Comparison of ENCODE assay signal across 22 mouse cellular contexts in genomic region chr11:108385666-108386024, GRCm38 (mm10). TPM values are rescaled to one million over a fixed set of nuclear protein-coding genes. Genes with fewer than 3 reads are reported as not detected.
DNase-seq lines count a peak whose midpoint lies in the region; ATAC-seq and TF ChIP-seq lines count a peak whose summit lies in the region.
"Had no signal": no experiment of that assay in that cellular context is flagged by ENCODE, and none has a peak within 500 bp of the region (broad histone marks: within the 10 kb centered on the region; RNA-seq: fewer than 3 reads in every experiment).

No protein-coding gene starts in this region.

- no peaks in the 10 kb centered on the region for H3K27me3 ChIP-seq in intestine, embryonic 15.5 days (replicated peaks)
- H3K27me3 ChIP-seq in intestine, embryonic 16.5 days (replicated peaks; ENCODE audit: control insufficient read depth, insufficient read depth, low read length), result no peaks in the 10 kb centered on the region
- no peaks in the 10 kb centered on the region for H3K27me3 ChIP-seq in liver, embryonic 15.5 days
- H3K27me3 ChIP-seq in liver, embryonic 11.5 days (replicated peaks; ENCODE audit: control insufficient read depth, insufficient read depth, low read length), result no peaks in the 10 kb centered on the region
- H3K27me3 ChIP-seq in intestine, postnatal 0 days (replicated peaks; ENCODE audit: control insufficient read depth, insufficient read depth, low read length), result no peaks in the 10 kb centered on the region
- H3K27me3 ChIP-seq in liver, postnatal 0 days (ENCODE audit: insufficient read depth, low read length), result no peaks in the 10 kb centered on the region
- H3K27me3 ChIP-seq: embryonic facial prominence, embryonic 13.5 days; embryonic facial prominence, embryonic 15.5 days; forebrain, embryonic 12.5 days had no signal

- no peak overlapping the region for H3K4me3 ChIP-seq in intestine, embryonic 15.5 days (replicated peaks)
- no peak overlapping the region for H3K4me3 ChIP-seq in intestine, embryonic 16.5 days (ENCODE audit: low read length)
- H3K4me3 ChIP-seq in liver, embryonic 15.5 days (replicated peaks), result no peak overlapping the region
- no peak overlapping the region for H3K4me3 ChIP-seq in liver, embryonic 11.5 days (ENCODE audit: low read depth, low read length)
- H3K4me3 ChIP-seq in intestine, postnatal 0 days (ENCODE audit: low read depth, low read length), result no peak overlapping the region
- H3K4me3 ChIP-seq in liver, postnatal 0 days (ENCODE audit: low read depth, low read length), result no peak overlapping the region
- H3K4me3 ChIP-seq: embryonic facial prominence, embryonic 13.5 days; embryonic facial prominence, embryonic 15.5 days; erythroblast, embryonic 14.5 days; forebrain, embryonic 10.5 days; forebrain, embryonic 12.5 days had no signal

- WGBS in intestine, embryonic 15.5 days, result 77% methylated on average over 1 of the region's 1 CpGs
- 62% methylated on average over 1 of the region's 1 CpGs for WGBS in intestine, embryonic 16.5 days
- 63% methylated on average over 1 of the region's 1 CpGs for WGBS in liver, embryonic 15.5 days (ENCODE audit: insufficient replicate concordance)
- 80% methylated on average over 1 of the region's 1 CpGs for WGBS in liver, embryonic 11.5 days
- WGBS in intestine, postnatal 0 days, result 34% methylated on average over 1 of the region's 1 CpGs
- 64% methylated on average over 1 of the region's 1 CpGs for WGBS in liver, postnatal 0 days (ENCODE audit: insufficient replicate concordance)

- no peak overlapping the region for H3K9ac ChIP-seq in intestine, embryonic 15.5 days
- H3K9ac ChIP-seq in intestine, embryonic 16.5 days (ENCODE audit: low read depth, low read length), result no peak overlapping the region
- no peak overlapping the region for H3K9ac ChIP-seq in liver, embryonic 15.5 days
- no peak overlapping the region for H3K9ac ChIP-seq in liver, embryonic 11.5 days (ENCODE audit: low read depth, low read length)
- H3K9ac ChIP-seq in intestine, postnatal 0 days (ENCODE audit: low read depth, low read length), result no peak overlapping the region
- H3K9ac ChIP-seq in liver, postnatal 0 days (replicated peaks), result no peak overlapping the region
- H3K9ac ChIP-seq: embryonic facial prominence, embryonic 13.5 days; embryonic facial prominence, embryonic 15.5 days; forebrain, embryonic 12.5 days had no signal

- H3K4me2 ChIP-seq in intestine, embryonic 15.5 days (replicated peaks), result no peak overlapping the region
- no peak overlapping the region for H3K4me2 ChIP-seq in intestine, embryonic 16.5 days (ENCODE audit: low read depth, low read length)
- H3K4me2 ChIP-seq in liver, embryonic 15.5 days, result no peak overlapping the region
- H3K4me2 ChIP-seq in liver, embryonic 11.5 days, result no peak overlapping the region
- H3K4me2 ChIP-seq in intestine, postnatal 0 days (replicated peaks; ENCODE audit: low read depth), result no peak overlapping the region
- no peak overlapping the region for H3K4me2 ChIP-seq in liver, postnatal 0 days (ENCODE audit: low read depth, low read length)
- H3K4me2 ChIP-seq: embryonic facial prominence, embryonic 13.5 days; embryonic facial prominence, embryonic 15.5 days; forebrain, embryonic 12.5 days had no signal

- H3K4me1 ChIP-seq in intestine, embryonic 15.5 days (replicated peaks), result no peaks in the 10 kb centered on the region
- no peaks in the 10 kb centered on the region for H3K4me1 ChIP-seq in intestine, embryonic 16.5 days (ENCODE audit: control insufficient read depth, insufficient read depth, low read length)
- no peaks in the 10 kb centered on the region for H3K4me1 ChIP-seq in liver, embryonic 15.5 days (replicated peaks)
- H3K4me1 ChIP-seq in liver, embryonic 11.5 days (replicated peaks; ENCODE audit: control insufficient read depth, insufficient read depth, low read length), result no peaks in the 10 kb centered on the region
- H3K4me1 ChIP-seq in intestine, postnatal 0 days (replicated peaks; ENCODE audit: control insufficient read depth, insufficient read depth, low read length), result no peaks in the 10 kb centered on the region
- no peaks in the 10 kb centered on the region for H3K4me1 ChIP-seq in liver, postnatal 0 days (ENCODE audit: insufficient read depth)
- H3K4me1 ChIP-seq: embryonic facial prominence, embryonic 13.5 days; embryonic facial prominence, embryonic 15.5 days had no signal

- TF ChIP-seq EP300 in liver, postnatal 0 days (IDR thresholded peaks at IDR 0.05; ENCODE audit: low read depth), result no peak

- ATAC-seq in intestine, embryonic 15.5 days, result 0 out of 2 replicates have a peak, but pooled peaks have one; percentile 20
- no peak for ATAC-seq in intestine, embryonic 16.5 days
- ATAC-seq in liver, embryonic 15.5 days (ENCODE audit: insufficient read depth), result no peak
- ATAC-seq in liver, embryonic 11.5 days (replicated peaks; ENCODE audit: low FRiP score), result no peak
- ATAC-seq in intestine, postnatal 0 days, result peak; percentile 73
- peak; percentile 78 for ATAC-seq in liver, postnatal 0 days
- ATAC-seq: forebrain, embryonic 14.5 days had no signal

- H3K27ac ChIP-seq in intestine, embryonic 15.5 days, result no peak overlapping the region
- no peak overlapping the region for H3K27ac ChIP-seq in intestine, embryonic 16.5 days (ENCODE audit: low read length)
- peak overlapping the region; percentile 33; the same call in 1 of the 2 replicates for H3K27ac ChIP-seq in liver, embryonic 15.5 days (replicated peaks)
- H3K27ac ChIP-seq in liver, embryonic 11.5 days (ENCODE audit: low read depth, low read length), result no peak overlapping the region
- peak overlapping the region; percentile 29; the same call in 1 of the 2 replicates for H3K27ac ChIP-seq in intestine, postnatal 0 days (ENCODE audit: low read depth, low read length)
- peak overlapping the region; percentile 69 for H3K27ac ChIP-seq in liver, postnatal 0 days (ENCODE audit: low read depth)
- H3K27ac ChIP-seq: embryonic facial prominence, embryonic 13.5 days; embryonic facial prominence, embryonic 15.5 days; forebrain, embryonic 10.5 days; forebrain, embryonic 12.5 days had no signal

- no peaks in the 10 kb centered on the region for H3K9me3 ChIP-seq in intestine, embryonic 15.5 days
- no peaks in the 10 kb centered on the region for H3K9me3 ChIP-seq in intestine, embryonic 16.5 days (ENCODE audit: control insufficient read depth, low read length)
- H3K9me3 ChIP-seq in liver, embryonic 15.5 days (replicated peaks), result no peaks in the 10 kb centered on the region
- H3K9me3 ChIP-seq in liver, embryonic 11.5 days (ENCODE audit: control insufficient read depth, low read length), result no peaks in the 10 kb centered on the region
- H3K9me3 ChIP-seq in intestine, postnatal 0 days (ENCODE audit: control insufficient read depth), result no peaks in the 10 kb centered on the region
- H3K9me3 ChIP-seq in liver, postnatal 0 days (ENCODE audit: low read length), result no peaks in the 10 kb centered on the region
- H3K9me3 ChIP-seq: embryonic facial prominence, embryonic 13.5 days; embryonic facial prominence, embryonic 15.5 days; forebrain, embryonic 10.5 days; forebrain, embryonic 12.5 days had no signal

- H3K36me3 ChIP-seq in intestine, embryonic 15.5 days, result no peaks in the 10 kb centered on the region
- no peaks in the 10 kb centered on the region for H3K36me3 ChIP-seq in intestine, embryonic 16.5 days (ENCODE audit: control insufficient read depth, insufficient read depth, low read length)
- no peaks in the 10 kb centered on the region for H3K36me3 ChIP-seq in liver, embryonic 15.5 days (replicated peaks)
- no peaks in the 10 kb centered on the region for H3K36me3 ChIP-seq in liver, embryonic 11.5 days (ENCODE audit: control insufficient read depth, insufficient read depth, low read length)
- no peaks in the 10 kb centered on the region for H3K36me3 ChIP-seq in intestine, postnatal 0 days (ENCODE audit: control insufficient read depth, insufficient read depth)
- no peaks in the 10 kb centered on the region for H3K36me3 ChIP-seq in liver, postnatal 0 days (replicated peaks; ENCODE audit: insufficient read depth, low read length)
- H3K36me3 ChIP-seq: embryonic facial prominence, embryonic 13.5 days; embryonic facial prominence, embryonic 15.5 days; forebrain, embryonic 10.5 days; forebrain, embryonic 12.5 days had no signal

- no peak for TF ChIP-seq CTCF in intestine, postnatal 0 days (IDR thresholded peaks at IDR 0.05; ENCODE audit: low read depth)
- TF ChIP-seq CTCF in liver, postnatal 0 days (IDR thresholded peaks at IDR 0.05; ENCODE audit: low read depth), result no peak

- DNase-seq in liver, embryonic 11.5 days (ENCODE audit: low spot score), result no peak
- no peak for DNase-seq in liver, postnatal 0 days
- no peak for DNase-seq in left cerebral cortex, adult 9 months (ENCODE audit: low spot score in 2 of 2)
- DNase-seq: adrenal gland, adult 2 months; adrenal gland, postnatal 10 days; adrenal gland, postnatal 25 days; cerebellum, adult 11 months; cerebellum, adult 18-20 months; cerebellum, adult 8-10 months; cerebellum, adult 9-11 months; cerebellum, postnatal 14 days; cerebellum, postnatal 36 days had no signal

RNA-seq across cellular contexts. Expression of gene Cep112, which starts 39.3 kb away (rescaled TPM):
- polyA plus RNA-seq in intestine, embryonic 15.5 days (2015; fragmentation: Nextera tagmentation; extraction: Ambion mirVana), result 7.6 and 9.2 TPM in 2 replicates
- polyA plus RNA-seq in intestine, embryonic 16.5 days (2015; fragmentation: Nextera tagmentation; extraction: Ambion mirVana), result 4.3 and 6.7 TPM in 2 replicates
- 1.3 and 1.4 TPM in 2 replicates for polyA plus RNA-seq in liver, embryonic 15.5 days (2015; fragmentation: Nextera tagmentation; extraction: Ambion mirVana)
- polyA plus RNA-seq in liver, embryonic 11.5 days (2014; fragmentation: Nextera tagmentation; extraction: Ambion mirVana), result 3.9 and 5.7 TPM in 2 replicates
- polyA plus RNA-seq in intestine, postnatal 0 days (2015; fragmentation: Nextera tagmentation; extraction: Ambion mirVana), result 3.8 and 3.9 TPM in 2 replicates
- 0.66 and 1.1 TPM in 2 replicates for polyA plus RNA-seq in liver, postnatal 0 days (2015; fragmentation: Nextera tagmentation; extraction: Ambion mirVana)
- polyA plus RNA-seq: erythroblast, embryonic 14.5 days had no signal

RNA-seq across cellular contexts. Expression of gene Prkca, which starts 41.9 kb away (rescaled TPM):
- polyA plus RNA-seq in intestine, embryonic 15.5 days (2015; fragmentation: Nextera tagmentation; extraction: Ambion mirVana), result 19.1 and 22.0 TPM in 2 replicates
- 19.7 and 20.3 TPM in 2 replicates for polyA plus RNA-seq in intestine, embryonic 16.5 days (2015; fragmentation: Nextera tagmentation; extraction: Ambion mirVana)
- polyA plus RNA-seq in liver, embryonic 15.5 days (2015; fragmentation: Nextera tagmentation; extraction: Ambion mirVana), result 2.5 and 2.6 TPM in 2 replicates
- polyA plus RNA-seq in liver, embryonic 11.5 days (2014; fragmentation: Nextera tagmentation; extraction: Ambion mirVana), result 10.1 and 12.4 TPM in 2 replicates
- 14.5 and 15.0 TPM in 2 replicates for polyA plus RNA-seq in intestine, postnatal 0 days (2015; fragmentation: Nextera tagmentation; extraction: Ambion mirVana)
- polyA plus RNA-seq in liver, postnatal 0 days (2015; fragmentation: Nextera tagmentation; extraction: Ambion mirVana), result 2.9 and 3.0 TPM in 2 replicates

RNA-seq across cellular contexts. Expression of gene Apoh, which starts 42.5 kb away (rescaled TPM):
- polyA plus RNA-seq in intestine, embryonic 15.5 days (2015; fragmentation: Nextera tagmentation; extraction: Ambion mirVana), result 5.3 and 7.5 TPM in 2 replicates
- 5.2 and 11.5 TPM in 2 replicates for polyA plus RNA-seq in intestine, embryonic 16.5 days (2015; fragmentation: Nextera tagmentation; extraction: Ambion mirVana)
- 589 and 735 TPM in 2 replicates for polyA plus RNA-seq in liver, embryonic 15.5 days (2015; fragmentation: Nextera tagmentation; extraction: Ambion mirVana)
- 8.7 and 10.6 TPM in 2 replicates for polyA plus RNA-seq in liver, embryonic 11.5 days (2014; fragmentation: Nextera tagmentation; extraction: Ambion mirVana)
- polyA plus RNA-seq in intestine, postnatal 0 days (2015; fragmentation: Nextera tagmentation; extraction: Ambion mirVana), result 0.77 and 0.94 TPM in 2 replicates
- 3,365 and 3,457 TPM in 2 replicates for polyA plus RNA-seq in liver, postnatal 0 days (2015; fragmentation: Nextera tagmentation; extraction: Ambion mirVana)
- polyA plus RNA-seq: embryonic facial prominence, embryonic 15.5 days; erythroblast, embryonic 14.5 days; forebrain, embryonic 10.5 days; forebrain, embryonic 12.5 days; forebrain, embryonic 14.5 days had no signal

Comparison
In these comparisons a context has a peak if more than half of its experiments do, and no peak if none do; other contexts are left out.
1. ATAC-seq: peak in intestine, embryonic 15.5 days (single experiment), intestine, postnatal 0 days (single experiment) and liver, postnatal 0 days (single experiment); none in intestine, embryonic 16.5 days (single experiment), liver, embryonic 15.5 days (single experiment) and liver, embryonic 11.5 days (single experiment).
2. H3K27ac ChIP-seq: peak in liver, embryonic 15.5 days (single experiment), intestine, postnatal 0 days (single experiment) and liver, postnatal 0 days (single experiment); none in intestine, embryonic 15.5 days (single experiment), intestine, embryonic 16.5 days (single experiment) and liver, embryonic 11.5 days (single experiment).
3. RNA of gene Apoh, which starts 42.5 kb away (polyA plus RNA-seq): 3,365 to 3,457 TPM in liver, postnatal 0 days and 589 to 735 TPM in liver, embryonic 15.5 days; 5.2 to 11.5 TPM in intestine, embryonic 16.5 days, 8.7 to 10.6 TPM in liver, embryonic 11.5 days, 5.3 to 7.5 TPM in intestine, embryonic 15.5 days and 0.77 to 0.94 TPM in intestine, postnatal 0 days; every median in the first group is over 10 times any median in the second.